Mouse (Mus musculus) megakaryocyte progenitor cell, adult 5-6 weeks (primary cell): Measurements from ENCODE around the gene Smarca2. TPM values are rescaled to one million over a fixed set of nuclear protein-coding genes. Genes with fewer than 3 reads are reported as not detected.
A peak's percentile ranks its signal among the peaks of the same experiment; 100 is the strongest.

Experiments used
- ATAC-seq: replicated peaks from 2 replicates; pipeline ENCODE4 v1.8.0; 2016; ENCODE audit warnings: mild to moderate bottlenecking, moderate TSS enrichment, inconsistent platforms; ENCODE audit not compliant: poor library complexity
- total RNA-seq, 2 experiments: library from RNA; stranded (forward) in 1 of 2; stranded (reverse) in 1 of 2; fragments of 157-497, 149-512 nt in 1 of 2; fragments of 200-1000 nt in 1 of 2; gene quantifications; 2 replicates each; pipeline versions ENCODE4 v1.2.3 to v1.2.4; 2015 to 2017

Smarca2 gene
- total RNA-seq, 2 experiments from 2014 or later, result 50.3 to 68.9 TPM

DNA sequence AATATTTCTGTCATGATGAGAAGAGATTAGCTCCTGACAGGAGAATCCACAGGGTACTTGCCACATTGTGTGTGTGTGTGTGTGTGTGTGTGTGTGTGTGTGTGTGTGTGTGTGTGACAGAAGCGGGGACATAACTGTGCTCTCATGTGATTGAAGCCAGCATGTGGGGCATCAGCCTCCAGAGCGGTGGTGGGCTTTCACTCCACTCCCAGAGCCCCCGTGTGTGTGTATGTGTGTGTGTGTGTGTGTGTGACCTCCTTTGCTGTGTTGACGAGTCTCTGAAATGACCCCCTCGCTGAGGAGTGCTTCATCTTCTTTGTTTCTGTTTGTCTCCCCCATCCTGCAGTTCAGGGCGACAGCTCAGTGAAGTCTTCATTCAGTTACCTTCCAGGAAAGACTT lies 165.7 kb downstream of the Smarca2 start:
- ATAC-seq, result no peak

DNA sequence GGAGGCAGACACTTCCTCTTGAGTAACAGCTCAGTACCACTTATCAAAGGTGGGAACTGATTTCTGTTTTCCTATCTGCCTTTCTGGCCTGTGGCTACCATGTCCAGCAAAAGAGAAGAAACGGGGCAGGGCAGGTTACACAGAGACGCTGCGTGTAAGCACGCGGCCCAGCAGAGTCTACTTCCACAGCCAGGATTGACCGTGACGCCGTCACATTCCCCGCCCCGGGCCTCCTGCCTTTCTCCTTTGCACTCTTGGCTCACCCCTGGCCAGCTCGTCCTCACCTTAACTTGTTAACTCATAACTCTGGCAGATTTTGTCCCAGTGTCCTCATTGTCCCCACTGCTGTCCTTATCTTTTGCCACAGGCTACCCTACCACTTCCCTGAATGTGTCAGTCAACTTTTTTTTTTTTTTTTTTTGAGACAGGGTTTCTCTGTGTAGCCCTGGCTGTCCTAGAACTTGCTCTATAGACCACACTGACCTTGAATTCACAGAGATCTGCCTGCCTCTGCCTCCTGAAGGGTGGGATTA lies 167.3 kb downstream of the Smarca2 start:
- no peak for ATAC-seq

DNA sequence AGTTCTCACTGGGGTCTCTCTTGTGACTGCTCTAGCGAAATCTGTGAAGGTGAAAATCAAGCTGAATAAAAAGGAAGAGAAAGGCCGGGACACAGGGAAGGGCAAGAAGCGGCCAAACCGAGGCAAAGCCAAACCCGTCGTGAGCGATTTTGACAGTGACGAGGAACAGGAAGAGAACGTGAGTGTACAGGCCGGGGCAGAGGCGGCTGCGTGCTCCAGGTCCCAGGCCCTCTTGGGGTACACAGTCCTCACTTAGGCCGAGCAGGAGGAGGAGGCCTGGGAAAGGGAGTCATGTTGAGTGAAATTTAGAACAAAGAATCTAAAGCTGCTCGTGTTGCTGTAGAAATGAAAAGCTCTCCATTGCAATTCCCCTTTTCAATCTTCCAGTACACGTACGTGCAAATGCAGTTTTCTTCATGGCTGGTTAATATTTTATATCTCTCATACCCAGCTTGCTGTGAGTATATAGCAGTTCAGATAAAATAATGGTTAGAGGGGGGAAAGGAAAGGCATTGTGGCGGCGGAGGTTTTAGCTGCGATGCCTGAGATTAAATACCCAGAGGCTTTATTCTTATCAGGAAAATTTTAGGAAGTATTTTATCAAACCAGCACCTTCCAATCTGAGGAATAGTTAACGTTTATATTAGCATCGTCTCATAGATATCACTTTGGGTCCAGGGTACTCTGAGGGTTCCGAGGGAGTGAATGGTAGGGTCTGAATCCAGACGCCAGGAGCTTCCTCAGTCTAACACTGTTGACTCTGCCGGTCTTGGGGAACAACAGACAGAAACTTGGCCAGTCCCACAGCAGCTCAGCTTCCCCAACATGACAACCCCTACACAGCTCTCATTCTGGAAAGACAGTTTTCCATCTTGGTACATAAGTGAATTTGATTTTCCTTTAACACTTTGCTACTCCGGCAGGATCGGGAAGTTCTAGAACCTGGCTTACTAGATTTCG lies 171.5 kb downstream of the Smarca2 start:
- ATAC-seq, result peak; percentile 55

GRCm38 (mm10) chr19:26778199-26778598 lies 173.3 kb downstream of the Smarca2 start:
- ATAC-seq, result no peak

GRCm38 (mm10) chr19:26781209-26781608 lies 176.4 kb downstream of the Smarca2 start:
- no peak for ATAC-seq

GRCm38 (mm10) chr19:26788446-26788845 lies 183.6 kb downstream of the Smarca2 start:
- ATAC-seq, result no peak

GRCm38 (mm10) chr19:26790386-26791346 lies 185.8 kb downstream of the Smarca2 start:
- ATAC-seq, result no peak

- no peak for ATAC-seq
These were observed 189.5 kb downstream of the Smarca2 start for GRCm38 (mm10) chr19:26794315-26794714.

- no peak for ATAC-seq
These were observed 191.2 kb downstream of the Smarca2 start for GRCm38 (mm10) chr19:26796006-26796405.

DNA sequence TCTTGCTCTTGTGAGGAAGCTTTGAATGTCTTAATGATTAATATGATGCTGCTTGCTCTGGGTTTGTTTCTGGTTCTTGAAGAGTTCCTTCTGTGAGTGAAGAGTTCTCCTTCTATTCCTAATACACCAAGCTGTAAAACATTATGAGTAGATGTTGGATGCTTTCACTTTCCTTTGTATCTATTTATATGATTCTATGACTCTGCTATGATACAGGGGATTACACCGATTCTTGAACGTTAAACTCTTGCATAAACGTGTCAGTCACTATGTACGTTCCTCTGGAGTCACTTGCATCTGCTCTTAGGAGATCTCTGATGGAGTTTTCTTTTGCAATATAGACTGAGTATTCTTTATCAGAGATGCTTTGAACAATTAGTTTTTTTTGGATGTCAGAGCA lies 199.6 kb downstream of the Smarca2 start:
- ATAC-seq, result no peak

GRCm38 (mm10) chr19:26814629-26815028 lies 209.8 kb downstream of the Smarca2 start:
- ATAC-seq, result no peak

DNA sequence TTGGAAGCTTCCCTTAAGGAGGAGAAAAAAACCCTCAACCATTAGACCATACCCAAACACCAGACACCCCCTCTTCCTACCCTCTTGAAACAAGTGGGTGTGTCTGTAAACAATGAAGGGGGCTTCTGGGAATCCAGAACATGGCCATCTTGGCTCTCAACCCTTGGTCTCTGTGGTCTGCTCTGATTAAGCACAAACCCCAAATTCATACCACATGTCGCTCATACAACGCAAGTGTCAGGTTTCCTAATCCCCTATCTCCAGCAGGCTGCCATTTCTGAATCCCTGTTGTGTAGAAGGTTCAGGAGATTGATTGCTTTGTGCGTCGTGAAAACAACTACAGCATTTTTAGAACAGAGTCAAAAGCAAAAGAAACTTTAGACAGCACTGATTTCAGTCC lies 213.1 kb downstream of the Smarca2 start:
- no peak for ATAC-seq
